Mouse (Mus musculus): ENCODE results near the gene Unc5c.

DNA sequence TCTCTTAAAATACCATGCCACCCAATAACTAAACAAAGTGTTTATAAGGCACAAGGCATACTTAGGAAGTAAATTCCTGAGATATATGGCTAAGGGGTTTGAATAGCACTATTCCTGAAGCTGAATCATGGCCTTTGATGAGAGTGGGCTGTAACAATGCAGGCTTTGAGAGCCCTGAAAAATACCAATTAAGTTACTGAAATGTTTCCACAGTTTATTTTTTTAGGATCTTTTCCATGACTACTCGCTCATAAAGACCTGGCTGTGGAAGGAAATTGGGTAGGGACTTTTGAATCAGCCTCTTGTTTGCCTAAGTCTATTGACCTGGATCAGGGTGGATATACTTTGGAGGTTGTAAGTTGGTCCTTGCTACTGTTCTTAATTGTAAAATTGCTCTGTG lies 44.8 kb downstream of the Unc5c start:
- no peak for TF ChIP-seq USF1 (IDR thresholded peaks at IDR 0.05; ENCODE audit: low read depth, low read length)
- no peak for TF ChIP-seq TCF12 (IDR thresholded peaks at IDR 0.05; ENCODE audit: low read depth, low read length)
- no peak for TF ChIP-seq CHD1 (IDR thresholded peaks at IDR 0.05; ENCODE audit: low read depth, low read length)
- no peak for TF ChIP-seq KAT2A (IDR thresholded peaks at IDR 0.05; ENCODE audit: insufficient replicate concordance, low read length)
- no peak for TF ChIP-seq E2F4 (IDR thresholded peaks at IDR 0.05; ENCODE audit: insufficient replicate concordance, low read depth, low read length)
- TF ChIP-seq CTCF (conservative IDR thresholded peaks at IDR 0.05 in 1 of 2, IDR thresholded peaks at IDR 0.05 in 1 of 2; ENCODE audit: low read depth in 2 of 2, low read length in 2 of 2), result no peak
- no peak for TF ChIP-seq MAX (IDR thresholded peaks at IDR 0.05; ENCODE audit: low read length)
- TF ChIP-seq POLR2A (IDR thresholded peaks at IDR 0.05; ENCODE audit: low read depth, low read length), result no peak

All from CH12.LX (cell line).